8 mouse cellular contexts compared by ENCODE assay signal in the genomic region with DNA sequence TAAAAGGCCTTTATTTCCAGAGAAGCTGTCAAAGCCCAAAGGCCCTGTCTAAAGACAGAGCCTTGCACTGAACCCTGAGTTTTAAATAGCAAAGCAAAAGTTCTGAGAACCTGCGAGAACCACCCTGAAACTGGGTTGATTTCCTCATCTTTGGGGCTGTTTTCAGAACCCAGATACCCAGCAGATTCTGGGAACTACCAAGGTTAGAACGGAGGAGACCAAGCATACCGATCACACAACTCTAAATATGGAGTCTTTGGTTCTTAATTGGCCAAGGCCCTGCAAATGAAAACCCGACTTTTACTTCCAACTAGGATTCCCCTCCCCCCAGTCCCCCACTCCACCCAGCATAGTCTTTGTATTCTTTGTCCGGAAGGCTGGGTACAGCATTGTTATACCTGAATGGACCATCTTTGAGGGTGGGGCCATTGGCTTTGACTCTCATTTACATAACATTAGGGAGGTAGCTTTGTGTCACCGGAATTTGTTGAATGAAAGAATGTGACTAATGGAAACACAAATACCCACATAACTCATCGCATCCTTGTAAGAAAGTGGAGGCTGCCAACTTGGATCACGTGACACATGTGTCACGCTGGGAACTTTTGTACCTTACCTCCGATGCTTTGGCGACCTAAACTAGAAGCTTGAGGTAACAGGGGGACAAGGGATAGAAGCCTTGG.
DNase-seq lines count a peak whose midpoint lies in the region; ATAC-seq and TF ChIP-seq lines count a peak whose summit lies in the region.

No protein-coding gene starts in this region.

- TF ChIP-seq EP300 in liver, embryonic 14.5 days (IDR thresholded peaks at IDR 0.05; ENCODE audit: low read depth): no peak

- H3K36me3 ChIP-seq in forebrain, embryonic 12.5 days (replicated peaks): 0 out of 2 replicates have a peak, but pooled peaks cover 5% of the 10 kb centered on the region
- H3K36me3 ChIP-seq in liver, embryonic 14.5 days (replicated peaks; ENCODE audit: control insufficient read depth, insufficient read depth, low read depth): no peaks in the 10 kb centered on the region

- no peak overlapping the region for H3K9ac ChIP-seq in forebrain, embryonic 12.5 days
- no peak overlapping the region for H3K9ac ChIP-seq in liver, embryonic 14.5 days (replicated peaks)

- no peak for DNase-seq in cerebellum, adult 2 months
- no peak for DNase-seq in cerebellum, adult 11-12 months
- peak; percentile 55 for DNase-seq in 3T3-L1 (ENCODE audit: low read depth, low spot score)
- no peak for DNase-seq in liver, embryonic 14.5 days (ENCODE audit: low read depth in 3 of 3, low spot score in 3 of 3)
- no peak for DNase-seq in thymus, postnatal 25 days
- no peak for DNase-seq in layer of hippocampus, postnatal 14 days (ENCODE audit: low spot score in 2 of 2)
- no peak for DNase-seq in frontal cortex, adult 2 months (ENCODE audit: extremely low spot score in 1 of 2, low spot score in 1 of 2)

- TF ChIP-seq POLR2A in cerebellum, adult 2 months (IDR thresholded peaks at IDR 0.05; ENCODE audit: borderline replicate concordance, insufficient read depth, low read length): no peak

- H3K4me2 ChIP-seq in forebrain, embryonic 12.5 days: peak overlapping the region; percentile 64
- H3K4me2 ChIP-seq in liver, embryonic 14.5 days (ENCODE audit: low read depth): peak overlapping the region; percentile 53; the same call in 1 of the 2 replicates

- no peak for TF ChIP-seq CTCF in cerebellum, adult 2 months (IDR thresholded peaks at IDR 0.05; ENCODE audit: borderline replicate concordance, insufficient read depth, low read depth, low read length)
- no peak for TF ChIP-seq CTCF in liver, embryonic 14.5 days (IDR thresholded peaks at IDR 0.05; ENCODE audit: low read depth)

- WGBS in cerebellum, adult 2 months: 80% methylated on average over 11 of the region's 11 CpGs
- 16% methylated on average over 11 of the region's 11 CpGs for WGBS in forebrain, embryonic 12.5 days
- WGBS in liver, embryonic 14.5 days (ENCODE audit: insufficient replicate concordance): 64% methylated on average over 11 of the region's 11 CpGs

- H3K4me1 ChIP-seq in cerebellum, adult 2 months (ENCODE audit: control insufficient read depth, insufficient read depth, low read length): no peaks in the 10 kb centered on the region; the same call in 1 of the 2 replicates
- H3K4me1 ChIP-seq in forebrain, embryonic 12.5 days: peaks cover 34% of the 10 kb centered on the region
- peaks cover 0 to 10% of the 10 kb centered on the region in 2 experiments; a peak in 2 of 4 replicates for H3K4me1 ChIP-seq in liver, embryonic 14.5 days (replicated peaks; ENCODE audit: control insufficient read depth in 2 of 2, insufficient read depth in 2 of 2, low read length in 1 of 2)

- H3K27me3 ChIP-seq in cerebellum, adult 2 months (ENCODE audit: control insufficient read depth, insufficient read depth, low read length): no peaks in the 10 kb centered on the region
- H3K27me3 ChIP-seq in forebrain, embryonic 12.5 days: no peaks in the 10 kb centered on the region
- H3K27me3 ChIP-seq in liver, embryonic 14.5 days (ENCODE audit: control insufficient read depth, insufficient read depth, low read length): peaks cover 4% of the 10 kb centered on the region

- ATAC-seq in forebrain, embryonic 12.5 days (ENCODE audit: low FRiP score): peak; percentile 63
- no peak for ATAC-seq in liver, embryonic 14.5 days (ENCODE audit: insufficient read depth)

- no peak overlapping the region for H3K4me3 ChIP-seq in cerebellum, adult 2 months (replicated peaks; ENCODE audit: insufficient read depth, low read depth, low read length)
- no peak overlapping the region for H3K4me3 ChIP-seq in forebrain, embryonic 12.5 days (replicated peaks)
- no peak overlapping the region for H3K4me3 ChIP-seq in liver, embryonic 14.5 days (ENCODE audit: insufficient read depth in 1 of 2, low read depth in 2 of 2, low read length in 2 of 2)

- peak overlapping the region; percentile 18; the same call in 1 of the 2 replicates for H3K27ac ChIP-seq in cerebellum, adult 2 months (ENCODE audit: insufficient read depth, low read length)
- peak overlapping the region; percentile 81 for H3K27ac ChIP-seq in forebrain, embryonic 12.5 days
- H3K27ac ChIP-seq in liver, embryonic 14.5 days: no peak overlapping the region

- 0 out of 2 replicates have a peak, but pooled peaks cover 2% of the 10 kb centered on the region for H3K9me3 ChIP-seq in forebrain, embryonic 12.5 days
- no peaks in the 10 kb centered on the region for H3K9me3 ChIP-seq in liver, embryonic 14.5 days (ENCODE audit: control insufficient read depth, low read length)
